Mouse (Mus musculus) ES-Bruce4 (cell line): Measurements from ENCODE around the gene Dnajc5.

Source experiments
- CTCF ChIP-seq: IDR thresholded peaks from one replicate; pipeline ENCODE4 v1.8.1; 2011; ENCODE audit warnings: low read depth, low read length
- EP300 ChIP-seq: IDR thresholded peaks from 2 replicates; pipeline ENCODE4 v1.6.1; 2011; ENCODE audit warnings: low read depth, low read length; ENCODE audit not compliant: insufficient read depth
- POLR2A ChIP-seq: IDR thresholded peaks from one replicate; pipeline ENCODE4 v1.8.1; 2011; ENCODE audit warnings: low read length; ENCODE audit not compliant: insufficient read depth

GRCm38 (mm10) chr2:181492206-181492605 lies 28.1 kb upstream of the Dnajc5 start:
- TF ChIP-seq CTCF (no peak), EP300 (no peak), POLR2A (no peak)
